Comparison of ENCODE assay signal across 32 mouse cellular contexts in genomic region chr17:70550793-70551192, GRCm38 (mm10).
DNase-seq lines count a peak whose midpoint lies in the region; ATAC-seq and TF ChIP-seq lines count a peak whose summit lies in the region.
"Had no signal": no experiment of that assay in that cellular context is flagged by ENCODE, and none has a peak within 500 bp of the region (broad histone marks: within the 10 kb centered on the region; RNA-seq: fewer than 3 reads in every experiment).

No protein-coding gene starts in this region.

- WGBS in embryonic facial prominence, embryonic 14.5 days: 80% methylated on average over 4 of the region's 4 CpGs
- 93% methylated on average over 4 of the region's 4 CpGs for WGBS in embryonic facial prominence, embryonic 10.5 days
- WGBS in intestine, postnatal 0 days: 89% methylated on average over 4 of the region's 4 CpGs
- 85% methylated on average over 4 of the region's 4 CpGs for WGBS in intestine, embryonic 16.5 days
- 82% methylated on average over 4 of the region's 4 CpGs for WGBS in lung, embryonic 14.5 days

- DNase-seq in embryonic facial prominence, embryonic 14.5 days (ENCODE audit: low spot score): peak; percentile 57
- no peak for DNase-seq in embryonic facial prominence, embryonic 10.5 days (ENCODE audit: low spot score)
- DNase-seq in lung, embryonic 14.5 days: peak; percentile 8
- no peak for DNase-seq in lung, adult 18-20 months
- DNase-seq in layer of hippocampus, postnatal 10 days (ENCODE audit: low spot score in 2 of 2): no peak
- DNase-seq: adrenal gland, postnatal 10 days; cerebellum, adult 11-12 months; cerebellum, adult 9-11 months; gastrocnemius, adult 2 months; gastrocnemius, postnatal 36 days; heart, adult 2 months; heart, postnatal 10 days; kidney, adult 9 months; kidney, postnatal 14 days; liver, postnatal 0 days; lung, postnatal 10 days had no signal

- no peak for ATAC-seq in embryonic facial prominence, embryonic 14.5 days (ENCODE audit: low read depth)
- no peak for ATAC-seq in intestine, postnatal 0 days
- ATAC-seq in intestine, embryonic 16.5 days: no peak
- ATAC-seq in lung, embryonic 14.5 days (ENCODE audit: insufficient read depth): no peak
- ATAC-seq: forebrain, embryonic 13.5 days; hindbrain, embryonic 16.5 days; intestine, embryonic 15.5 days; liver, embryonic 12.5 days; liver, postnatal 0 days; midbrain, embryonic 16.5 days; Patski had no signal

- TF ChIP-seq CTCF in intestine, postnatal 0 days (IDR thresholded peaks at IDR 0.05; ENCODE audit: low read depth): peak; percentile 32; the same call in 1 of the 2 replicates
- TF ChIP-seq CTCF in lung, embryonic 14.5 days (IDR thresholded peaks at IDR 0.05; ENCODE audit: low read depth): no peak
- peak; percentile 19; the same call in 1 of the 2 replicates for TF ChIP-seq CTCF in cortical plate, adult 2 months (IDR thresholded peaks at IDR 0.05; ENCODE audit: extremely low read depth, insufficient read depth, low read length)

- H3K9ac ChIP-seq in embryonic facial prominence, embryonic 14.5 days (ENCODE audit: low read depth, low read length): no peak overlapping the region
- H3K9ac ChIP-seq in intestine, postnatal 0 days (ENCODE audit: low read depth, low read length): no peak overlapping the region
- H3K9ac ChIP-seq in intestine, embryonic 16.5 days (ENCODE audit: low read depth, low read length): no peak overlapping the region
- no peak overlapping the region for H3K9ac ChIP-seq in lung, embryonic 14.5 days
- H3K9ac ChIP-seq: embryonic facial prominence, embryonic 15.5 days; forebrain, embryonic 13.5 days; heart, embryonic 13.5 days; intestine, embryonic 15.5 days; limb, embryonic 13.5 days; liver, embryonic 12.5 days; liver, postnatal 0 days; neural tube, embryonic 13.5 days had no signal

- H3K4me1 ChIP-seq in embryonic facial prominence, embryonic 14.5 days (ENCODE audit: control insufficient read depth, insufficient read depth, low read length): no peaks in the 10 kb centered on the region
- H3K4me1 ChIP-seq in embryonic facial prominence, embryonic 10.5 days: no peaks in the 10 kb centered on the region
- no peaks in the 10 kb centered on the region for H3K4me1 ChIP-seq in intestine, postnatal 0 days (replicated peaks; ENCODE audit: control insufficient read depth, insufficient read depth, low read length)
- no peaks in the 10 kb centered on the region for H3K4me1 ChIP-seq in intestine, embryonic 16.5 days (ENCODE audit: control insufficient read depth, insufficient read depth, low read length)
- H3K4me1 ChIP-seq in lung, embryonic 14.5 days (ENCODE audit: insufficient read depth): no peaks in the 10 kb centered on the region
- peaks cover 6% of the 10 kb centered on the region; the same call in 1 of the 2 replicates for H3K4me1 ChIP-seq in cortical plate, adult 2 months (ENCODE audit: control insufficient read depth, insufficient read depth, low read length)
- H3K4me1 ChIP-seq: embryonic facial prominence, embryonic 15.5 days; forebrain, embryonic 13.5 days; heart, embryonic 13.5 days; hindbrain, embryonic 10.5 days; intestine, embryonic 15.5 days; limb, embryonic 13.5 days; liver, embryonic 12.5 days; neural tube, embryonic 13.5 days had no signal

- no peaks in the 10 kb centered on the region for H3K9me3 ChIP-seq in embryonic facial prominence, embryonic 14.5 days (ENCODE audit: control insufficient read depth, low read length)
- H3K9me3 ChIP-seq in embryonic facial prominence, embryonic 10.5 days: no peaks in the 10 kb centered on the region
- no peaks in the 10 kb centered on the region for H3K9me3 ChIP-seq in intestine, postnatal 0 days (ENCODE audit: control insufficient read depth)
- no peaks in the 10 kb centered on the region for H3K9me3 ChIP-seq in intestine, embryonic 16.5 days (ENCODE audit: control insufficient read depth, low read length)
- H3K9me3 ChIP-seq in lung, embryonic 14.5 days (ENCODE audit: low read depth, low read length): no peaks in the 10 kb centered on the region
- H3K9me3 ChIP-seq: embryonic facial prominence, embryonic 15.5 days; forebrain, embryonic 13.5 days; heart, embryonic 13.5 days; hindbrain, embryonic 10.5 days; intestine, embryonic 15.5 days; limb, embryonic 13.5 days; liver, embryonic 12.5 days; neural tube, embryonic 13.5 days had no signal

- no peak overlapping the region for H3K27ac ChIP-seq in embryonic facial prominence, embryonic 14.5 days (replicated peaks; ENCODE audit: low read depth, low read length)
- H3K27ac ChIP-seq in embryonic facial prominence, embryonic 10.5 days (replicated peaks): no peak overlapping the region
- no peak overlapping the region for H3K27ac ChIP-seq in intestine, postnatal 0 days (ENCODE audit: low read depth, low read length)
- H3K27ac ChIP-seq in intestine, embryonic 16.5 days (ENCODE audit: low read length): no peak overlapping the region
- no peak overlapping the region for H3K27ac ChIP-seq in lung, embryonic 14.5 days (ENCODE audit: low read depth)
- H3K27ac ChIP-seq in cortical plate, adult 2 months (ENCODE audit: insufficient read depth, low read length): no peak overlapping the region
- H3K27ac ChIP-seq: embryonic facial prominence, embryonic 15.5 days; forebrain, embryonic 13.5 days; gastrocnemius, adult 2 months; heart, adult 2 months; heart, embryonic 13.5 days; hindbrain, embryonic 10.5 days; intestine, embryonic 15.5 days; limb, embryonic 13.5 days; liver, embryonic 12.5 days; macrophage; neural tube, embryonic 13.5 days had no signal

- H3K4me3 ChIP-seq in embryonic facial prominence, embryonic 14.5 days (ENCODE audit: low read depth, low read length): no peak overlapping the region
- no peak overlapping the region for H3K4me3 ChIP-seq in embryonic facial prominence, embryonic 10.5 days
- H3K4me3 ChIP-seq in intestine, postnatal 0 days (ENCODE audit: low read depth, low read length): no peak overlapping the region
- H3K4me3 ChIP-seq in intestine, embryonic 16.5 days (ENCODE audit: low read length): no peak overlapping the region
- no peak overlapping the region for H3K4me3 ChIP-seq in lung, embryonic 14.5 days (ENCODE audit: low read depth, low read length)
- no peak overlapping the region for H3K4me3 ChIP-seq in cortical plate, adult 2 months (ENCODE audit: insufficient read depth, low read length)
- H3K4me3 ChIP-seq: embryonic facial prominence, embryonic 15.5 days; forebrain, embryonic 13.5 days; gastrocnemius, adult 2 months; heart, adult 2 months; heart, embryonic 13.5 days; hindbrain, embryonic 10.5 days; intestine, embryonic 15.5 days; limb, embryonic 13.5 days; liver, embryonic 12.5 days; neural tube, embryonic 13.5 days had no signal

- H3K4me2 ChIP-seq in embryonic facial prominence, embryonic 14.5 days (ENCODE audit: low read depth, low read length): no peak overlapping the region
- no peak overlapping the region for H3K4me2 ChIP-seq in intestine, postnatal 0 days (replicated peaks; ENCODE audit: low read depth)
- no peak overlapping the region for H3K4me2 ChIP-seq in intestine, embryonic 16.5 days (ENCODE audit: low read depth, low read length)
- no peak overlapping the region for H3K4me2 ChIP-seq in lung, embryonic 14.5 days
- H3K4me2 ChIP-seq: embryonic facial prominence, embryonic 15.5 days; forebrain, embryonic 13.5 days; heart, embryonic 13.5 days; intestine, embryonic 15.5 days; limb, embryonic 13.5 days; liver, embryonic 12.5 days; neural tube, embryonic 13.5 days had no signal

- no peak for TF ChIP-seq POLR2A in cortical plate, adult 2 months (IDR thresholded peaks at IDR 0.05; ENCODE audit: extremely low read depth, insufficient read depth, low read length)

- H3K36me3 ChIP-seq in embryonic facial prominence, embryonic 14.5 days (ENCODE audit: control insufficient read depth, insufficient read depth, low read length): no peaks in the 10 kb centered on the region
- no peaks in the 10 kb centered on the region for H3K36me3 ChIP-seq in embryonic facial prominence, embryonic 10.5 days (replicated peaks)
- no peaks in the 10 kb centered on the region for H3K36me3 ChIP-seq in intestine, postnatal 0 days (ENCODE audit: control insufficient read depth, insufficient read depth)
- H3K36me3 ChIP-seq in intestine, embryonic 16.5 days (ENCODE audit: control insufficient read depth, insufficient read depth, low read length): no peaks in the 10 kb centered on the region
- H3K36me3 ChIP-seq in lung, embryonic 14.5 days (ENCODE audit: insufficient read depth): no peaks in the 10 kb centered on the region
- H3K36me3 ChIP-seq: embryonic facial prominence, embryonic 15.5 days; heart, embryonic 13.5 days; hindbrain, embryonic 10.5 days; intestine, embryonic 15.5 days; limb, embryonic 13.5 days; liver, embryonic 12.5 days; neural tube, embryonic 13.5 days had no signal

- no peaks in the 10 kb centered on the region for H3K27me3 ChIP-seq in embryonic facial prominence, embryonic 14.5 days (replicated peaks; ENCODE audit: control insufficient read depth, insufficient read depth, low read length)
- no peaks in the 10 kb centered on the region for H3K27me3 ChIP-seq in embryonic facial prominence, embryonic 10.5 days (replicated peaks; ENCODE audit: low read depth, poor library complexity, severe bottlenecking)
- no peaks in the 10 kb centered on the region for H3K27me3 ChIP-seq in intestine, postnatal 0 days (replicated peaks; ENCODE audit: control insufficient read depth, insufficient read depth, low read length)
- H3K27me3 ChIP-seq in intestine, embryonic 16.5 days (replicated peaks; ENCODE audit: control insufficient read depth, insufficient read depth, low read length): no peaks in the 10 kb centered on the region
- no peaks in the 10 kb centered on the region for H3K27me3 ChIP-seq in lung, embryonic 14.5 days (ENCODE audit: insufficient read depth, low read length)
- H3K27me3 ChIP-seq: CH12.LX; embryonic facial prominence, embryonic 15.5 days; forebrain, embryonic 13.5 days; heart, embryonic 13.5 days; intestine, embryonic 15.5 days; limb, embryonic 13.5 days; liver, embryonic 12.5 days; neural tube, embryonic 13.5 days had no signal

Comparison
In these comparisons a context has a peak if more than half of its experiments do, and no peak if none do; other contexts are left out.
1. DNase-seq: peak in embryonic facial prominence, embryonic 14.5 days (single experiment) and lung, embryonic 14.5 days (single experiment); none in embryonic facial prominence, embryonic 10.5 days (single experiment), lung, adult 18-20 months (0 of 2) and layer of hippocampus, postnatal 10 days (0 of 2).